8 mouse cellular contexts compared by ENCODE assay signal in genomic region chr17:86145079-86145951, GRCm38 (mm10). TPM values are rescaled to one million over a fixed set of nuclear protein-coding genes. Genes with fewer than 3 reads are reported as not detected.
A peak's percentile ranks its signal among the peaks of the same experiment; 100 is the strongest.
DNase-seq lines count a peak whose midpoint lies in the region; ATAC-seq and TF ChIP-seq lines count a peak whose summit lies in the region.

Gene Srbd1 (minus strand): TSS chr17:86145175.

- peak within 1 kb of the TSS; percentile 95 for H3K4me3 ChIP-seq in cortical plate, adult 2 months (ENCODE audit: insufficient read depth, low read length)

- DNase-seq in adrenal gland, adult (ENCODE audit: inconsistent age in 2 of 2, low spot score in 1 of 2): peak; percentile 91 to 98
- peak; percentile 95 for DNase-seq in gastrocnemius, postnatal 10 days
- DNase-seq in induced T-regulatory cell, adult 2 months (ENCODE audit: low read depth): peak; percentile 97
- peak; percentile 85 to 93 for DNase-seq in left cerebral cortex, postnatal 14 days (ENCODE audit: low spot score in 2 of 2)
- DNase-seq in right cerebral cortex, postnatal 25 days: peak; percentile 87
- peak; percentile 91 to 92 for DNase-seq in urinary bladder, postnatal 36 days (ENCODE audit: low spot score in 2 of 2)

- peak within 1 kb of the TSS; percentile 90; the same call in 1 of the 2 replicates for H3K27ac ChIP-seq in cortical plate, adult 2 months (ENCODE audit: insufficient read depth, low read length)

- peaks cover 2% of the 10 kb centered on the region; the same call in 1 of the 2 replicates for H3K4me1 ChIP-seq in cortical plate, adult 2 months (ENCODE audit: control insufficient read depth, insufficient read depth, low read length)

- no peak for TF ChIP-seq CTCF in cortical plate, adult 2 months (IDR thresholded peaks at IDR 0.05; ENCODE audit: extremely low read depth, insufficient read depth, low read length)

- peak; percentile 6; the same call in 1 of the 2 replicates for TF ChIP-seq POLR2A in cortical plate, adult 2 months (IDR thresholded peaks at IDR 0.05; ENCODE audit: extremely low read depth, insufficient read depth, low read length)

- intact Hi-C loops in left cerebral cortex, postnatal 14 days (cut with DNase I): no loop called here

- peak; percentile 81 for ATAC-seq in megakaryocyte-erythroid progenitor cell, adult 5-6 weeks (replicated peaks; ENCODE audit: low FRiP score, low TSS enrichment, poor library complexity, severe bottlenecking)

RNA-seq across cellular contexts. Expression of gene Srbd1, which starts in this region (rescaled TPM):
- 6.9 and 7.0 TPM in 2 replicates for polyA plus RNA-seq in cortical plate, adult 2 months (2012; rRNA removed)
- 10 to 100 TPM in 1 of 2 experiments, 1 to 10 TPM in 1; 9.4 to 11.0 TPM for total RNA-seq in gastrocnemius, postnatal 10 days (2021)
- total RNA-seq in left cerebral cortex, postnatal 14 days (2021): 10 to 100 TPM; 13.5 to 13.6 TPM
- 34.2 and 38.8 TPM in 2 replicates for total RNA-seq in megakaryocyte-erythroid progenitor cell, adult 5-6 weeks (2014; fragmentation: Nextera tagmentation)
- total RNA-seq in megakaryocyte-erythroid progenitor cell, adult 5-6 weeks (2017): 33.0 and 35.5 TPM in 2 replicates

Comparison
In these comparisons a context has a peak if more than half of its experiments do, and no peak if none do; other contexts are left out.
1. Peak in every context shown above with its lines: DNase-seq, ATAC-seq, H3K4me3 ChIP-seq and H3K27ac ChIP-seq.